Mouse (Mus musculus): ENCODE data around the gene Tgfa. TPM values are rescaled to one million over a fixed set of nuclear protein-coding genes. Genes with fewer than 3 reads are reported as not detected.

Tgfa gene
- total and polyA plus RNA-seq, 2 experiments from 2014 or later = 1.1 to 7.2 TPM

GRCm38 (mm10) chr6:86259242-86259641, 64.2 kb downstream of the Tgfa start:
- 78% methylated on average over 6 of the region's 6 CpGs for WGBS
- no peak for DNase-seq (ENCODE audit: low spot score)
- no peaks in the 10 kb centered on the region for H3K9me3 ChIP-seq (replicated peaks; ENCODE audit: control insufficient read depth, low read length)
- no peak overlapping the region for H3K9ac ChIP-seq (replicated peaks; ENCODE audit: low read depth, low read length)
- no peak overlapping the region for H3K4me3 ChIP-seq (ENCODE audit: low read depth, low read length)
- H3K36me3 ChIP-seq (replicated peaks; ENCODE audit: control insufficient read depth, insufficient read depth, low read length) = no peaks in the 10 kb centered on the region
- H3K4me2 ChIP-seq (ENCODE audit: low read depth, low read length) = no peak overlapping the region
- no peak for ATAC-seq (ENCODE audit: insufficient read depth, low read depth)
- TF ChIP-seq EP300 (IDR thresholded peaks at IDR 0.05; ENCODE audit: low read depth) (no peak), CTCF (IDR thresholded peaks at IDR 0.05; ENCODE audit: low read depth) (no peak)
- H3K27ac ChIP-seq (ENCODE audit: low read depth) = no peak overlapping the region
- H3K27me3 ChIP-seq (ENCODE audit: control insufficient read depth, insufficient read depth, low read length) = no peaks in the 10 kb centered on the region
- no peaks in the 10 kb centered on the region for H3K4me1 ChIP-seq (ENCODE audit: control insufficient read depth, insufficient read depth)

DNA sequence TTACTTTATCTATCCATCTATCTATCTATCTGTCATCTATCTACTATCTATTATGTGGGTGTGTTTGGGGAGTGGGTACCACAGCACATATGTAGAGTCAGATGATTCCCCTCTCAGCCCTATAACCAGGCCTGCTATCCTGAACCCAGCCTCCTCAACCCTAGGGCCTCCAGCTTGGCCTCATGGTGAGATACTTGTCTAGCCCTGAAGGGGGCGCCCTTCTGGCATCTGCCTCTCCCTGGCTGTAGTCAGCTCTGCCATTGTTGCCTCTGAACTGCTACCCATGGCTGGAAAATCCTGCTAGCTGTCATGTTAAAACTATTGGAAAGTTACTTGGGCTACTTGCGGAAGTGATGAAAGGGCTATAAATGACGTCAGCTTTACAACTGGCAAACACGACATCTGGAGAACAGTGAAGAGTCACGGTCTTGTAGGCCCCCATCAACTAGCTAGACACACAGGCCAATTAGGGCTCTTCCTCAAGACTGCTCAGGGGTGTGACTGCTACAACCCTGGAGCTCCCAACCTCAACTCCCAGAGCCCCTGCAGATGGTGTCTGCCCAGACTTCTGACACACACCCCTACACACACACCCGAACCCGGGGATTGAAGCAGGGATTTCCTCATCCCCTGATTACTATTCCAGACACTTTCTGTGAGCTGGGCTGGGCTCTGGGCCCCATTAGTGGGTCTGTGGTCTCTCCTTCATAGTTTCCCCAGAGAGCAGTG, 65.5 kb downstream of the Tgfa start:
- Histone ChIP-seq H3K9me3 (replicated peaks; ENCODE audit: control insufficient read depth, low read length) (no peaks in the 10 kb centered on the region), H3K4me2 (ENCODE audit: low read depth, low read length) (no peak overlapping the region), H3K9ac (replicated peaks; ENCODE audit: low read depth, low read length) (no peak overlapping the region), H3K27me3 (ENCODE audit: control insufficient read depth, insufficient read depth, low read length) (no peaks in the 10 kb centered on the region), H3K4me3 (ENCODE audit: low read depth, low read length) (no peak overlapping the region), H3K4me1 (ENCODE audit: control insufficient read depth, insufficient read depth) (no peaks in the 10 kb centered on the region), H3K36me3 (replicated peaks; ENCODE audit: control insufficient read depth, insufficient read depth, low read length) (no peaks in the 10 kb centered on the region), H3K27ac (ENCODE audit: low read depth) (no peak overlapping the region)
- 50% methylated on average over 7 of the region's 7 CpGs for WGBS
- no peak for TF ChIP-seq EP300 (IDR thresholded peaks at IDR 0.05; ENCODE audit: low read depth)
- no peak for TF ChIP-seq CTCF (IDR thresholded peaks at IDR 0.05; ENCODE audit: low read depth)
- no peak for DNase-seq (ENCODE audit: low spot score)
- no peak for ATAC-seq (ENCODE audit: insufficient read depth, low read depth)

DNA sequence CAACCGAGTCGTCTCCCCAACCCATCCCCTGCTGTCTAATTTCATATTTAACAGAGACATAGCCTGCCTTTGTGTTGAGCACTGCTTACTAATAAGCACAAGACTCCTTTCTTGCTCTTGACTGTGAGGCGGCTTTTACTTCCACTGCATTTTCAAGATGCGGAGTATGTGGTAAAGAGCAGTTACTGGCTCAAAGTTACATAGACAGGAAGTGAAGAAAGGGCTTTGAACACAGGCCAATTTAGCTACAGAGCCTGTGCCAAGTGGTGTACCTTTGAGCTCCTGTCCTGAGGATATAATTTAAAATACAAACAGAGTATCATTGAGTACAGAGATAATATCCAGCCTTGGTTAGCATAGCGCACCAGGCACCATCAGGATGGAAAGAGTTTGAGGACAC, 71.8 kb downstream of the Tgfa start:
- Histone ChIP-seq H3K4me1 (ENCODE audit: control insufficient read depth, insufficient read depth) (no peaks in the 10 kb centered on the region), H3K9me3 (replicated peaks; ENCODE audit: control insufficient read depth, low read length) (no peaks in the 10 kb centered on the region), H3K4me2 (ENCODE audit: low read depth, low read length) (no peak overlapping the region), H3K27me3 (ENCODE audit: control insufficient read depth, insufficient read depth, low read length) (no peaks in the 10 kb centered on the region), H3K9ac (replicated peaks; ENCODE audit: low read depth, low read length) (no peak overlapping the region), H3K4me3 (ENCODE audit: low read depth, low read length) (no peak overlapping the region), H3K27ac (ENCODE audit: low read depth) (no peak overlapping the region), H3K36me3 (replicated peaks; ENCODE audit: control insufficient read depth, insufficient read depth, low read length) (no peaks in the 10 kb centered on the region)
- DNase-seq (ENCODE audit: low spot score) = no peak
- 62% methylated on average over 5 of the region's 5 CpGs for WGBS
- TF ChIP-seq EP300 (IDR thresholded peaks at IDR 0.05; ENCODE audit: low read depth) = no peak
- TF ChIP-seq CTCF (IDR thresholded peaks at IDR 0.05; ENCODE audit: low read depth) = no peak
- ATAC-seq (ENCODE audit: insufficient read depth, low read depth) = no peak

DNA sequence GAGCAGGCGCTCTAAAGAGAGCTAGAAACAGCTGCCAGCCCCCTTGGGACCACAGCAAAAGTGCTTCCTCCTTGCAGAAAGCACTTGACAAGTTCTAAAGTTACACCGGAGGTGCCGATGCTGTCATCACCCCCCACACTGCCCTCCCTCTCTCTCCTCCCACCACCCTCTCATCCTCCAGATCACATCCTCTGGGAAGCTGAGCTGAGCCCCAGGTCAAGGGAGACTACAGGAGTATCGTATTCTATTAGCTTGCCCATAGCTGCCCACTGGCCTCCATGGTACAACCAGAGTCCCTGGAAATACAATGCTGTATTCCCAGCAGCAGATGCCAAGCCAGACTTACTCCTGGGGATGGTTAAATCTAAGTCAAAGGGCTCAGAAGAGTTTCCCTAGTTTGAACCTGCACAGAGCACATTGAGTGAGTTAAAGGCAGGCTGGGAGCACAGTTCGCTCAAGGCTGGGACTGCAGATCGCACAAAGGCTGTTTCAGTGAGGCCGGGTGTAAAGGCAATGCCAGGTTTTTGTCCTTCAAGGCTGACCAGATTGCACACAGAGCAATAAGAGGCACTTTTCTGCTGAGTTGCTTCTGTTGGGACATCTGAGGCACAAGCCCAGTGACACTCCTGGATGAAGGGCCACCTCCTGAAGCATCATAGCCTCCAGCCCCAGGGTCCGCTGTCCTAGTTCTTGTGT, 75.5 kb downstream of the Tgfa start:
- Histone ChIP-seq H3K4me2 (ENCODE audit: low read depth, low read length) (no peak overlapping the region), H3K27me3 (ENCODE audit: control insufficient read depth, insufficient read depth, low read length) (no peaks in the 10 kb centered on the region), H3K4me1 (ENCODE audit: control insufficient read depth, insufficient read depth) (no peaks in the 10 kb centered on the region), H3K27ac (ENCODE audit: low read depth) (no peak overlapping the region), H3K4me3 (ENCODE audit: low read depth, low read length) (no peak overlapping the region), H3K9ac (replicated peaks; ENCODE audit: low read depth, low read length) (no peak overlapping the region), H3K9me3 (replicated peaks; ENCODE audit: control insufficient read depth, low read length) (no peaks in the 10 kb centered on the region), H3K36me3 (replicated peaks; ENCODE audit: control insufficient read depth, insufficient read depth, low read length) (no peaks in the 10 kb centered on the region)
- 43% methylated on average over 8 of the region's 8 CpGs for WGBS
- TF ChIP-seq CTCF (IDR thresholded peaks at IDR 0.05; ENCODE audit: low read depth) = no peak
- no peak for TF ChIP-seq EP300 (IDR thresholded peaks at IDR 0.05; ENCODE audit: low read depth)
- DNase-seq (ENCODE audit: low spot score) (no peak), ATAC-seq (ENCODE audit: insufficient read depth, low read depth) (no peak)

GRCm38 (mm10) chr6:86271130-86271529, 76.1 kb downstream of the Tgfa start:
- 73% methylated on average over 5 of the region's 5 CpGs for WGBS
- ATAC-seq (ENCODE audit: insufficient read depth, low read depth) (no peak), DNase-seq (ENCODE audit: low spot score) (no peak)
- Histone ChIP-seq H3K9ac (replicated peaks; ENCODE audit: low read depth, low read length) (no peak overlapping the region), H3K4me3 (ENCODE audit: low read depth, low read length) (no peak overlapping the region), H3K4me2 (ENCODE audit: low read depth, low read length) (no peak overlapping the region), H3K27me3 (ENCODE audit: control insufficient read depth, insufficient read depth, low read length) (no peaks in the 10 kb centered on the region), H3K27ac (ENCODE audit: low read depth) (no peak overlapping the region), H3K36me3 (replicated peaks; ENCODE audit: control insufficient read depth, insufficient read depth, low read length) (no peaks in the 10 kb centered on the region), H3K9me3 (replicated peaks; ENCODE audit: control insufficient read depth, low read length) (no peaks in the 10 kb centered on the region), H3K4me1 (ENCODE audit: control insufficient read depth, insufficient read depth) (no peaks in the 10 kb centered on the region)
- TF ChIP-seq CTCF (IDR thresholded peaks at IDR 0.05; ENCODE audit: low read depth) = no peak
- no peak for TF ChIP-seq EP300 (IDR thresholded peaks at IDR 0.05; ENCODE audit: low read depth)
